ENCODE assay signal across 11 mouse cellular contexts in the genomic region with DNA sequence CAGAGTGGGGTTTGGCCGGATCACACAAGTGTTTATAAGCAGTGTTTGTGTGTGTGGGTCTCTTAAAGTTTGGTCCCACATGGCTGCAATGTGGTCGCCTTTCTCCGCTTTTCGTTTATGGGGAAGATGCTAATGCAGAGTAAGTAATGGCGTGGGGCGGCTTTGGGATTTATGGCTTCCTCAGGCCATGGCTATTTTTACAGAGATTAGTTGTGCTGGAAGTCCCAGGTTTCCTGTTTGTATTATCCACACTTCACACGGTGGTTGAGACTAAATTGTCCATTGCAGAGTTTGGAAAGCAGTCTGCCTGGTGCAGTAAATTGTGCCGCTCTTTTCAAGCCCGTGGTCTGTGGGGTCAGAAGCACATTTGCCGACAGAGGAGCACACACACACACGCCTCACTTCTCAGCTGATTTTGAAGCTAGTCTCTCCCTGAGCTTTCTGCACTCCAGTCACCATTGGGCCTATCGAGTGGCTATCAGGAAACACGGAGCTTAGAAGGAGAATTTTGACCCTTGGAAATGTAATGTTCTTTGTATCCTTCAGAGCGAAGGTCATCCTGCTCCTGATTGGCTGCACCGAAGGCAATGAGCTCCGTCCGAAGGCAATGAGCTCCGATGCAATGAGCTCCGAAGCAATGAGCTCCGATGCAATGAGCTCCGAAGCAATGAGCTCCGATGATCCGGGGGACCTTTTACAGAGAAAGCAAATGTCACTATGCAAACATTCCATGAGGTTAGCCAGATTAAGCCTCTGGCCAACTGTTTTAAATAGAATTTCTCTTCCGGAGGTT.
DNase-seq lines count a peak whose midpoint lies in the region; ATAC-seq and TF ChIP-seq lines count a peak whose summit lies in the region.
"Had no signal": no experiment of that assay in that cellular context is flagged by ENCODE, and none has a peak within 500 bp of the region (broad histone marks: within the 10 kb centered on the region; RNA-seq: fewer than 3 reads in every experiment).

No protein-coding gene starts in this region.

- H3K9me3 ChIP-seq in heart, embryonic 10.5 days = no peaks in the 10 kb centered on the region
- no peaks in the 10 kb centered on the region for H3K9me3 ChIP-seq in embryonic facial prominence, embryonic 14.5 days (ENCODE audit: control insufficient read depth, low read length)
- no peaks in the 10 kb centered on the region for H3K9me3 ChIP-seq in kidney, embryonic 16.5 days (ENCODE audit: low read length)
- no peaks in the 10 kb centered on the region for H3K9me3 ChIP-seq in hindbrain, embryonic 10.5 days
- H3K9me3 ChIP-seq in forebrain, postnatal 0 days (ENCODE audit: low read length) = no peaks in the 10 kb centered on the region
- H3K9me3 ChIP-seq: hindbrain, embryonic 12.5 days had no signal

- DNase-seq in heart, embryonic 10.5 days (ENCODE audit: low spot score) = peak; percentile 35
- no peak for DNase-seq in heart, postnatal 10 days
- DNase-seq in embryonic facial prominence, embryonic 14.5 days (ENCODE audit: low spot score) = peak; percentile 29
- peak; percentile 30 for DNase-seq in mesoderm, embryonic 11.5 days (ENCODE audit: low read depth, low spot score)
- no peak for DNase-seq in hindbrain, embryonic 10.5 days (ENCODE audit: low spot score)
- no peak for DNase-seq in forebrain, postnatal 0 days
- DNase-seq: heart, adult 2 months had no signal

- H3K4me3 ChIP-seq in heart, embryonic 10.5 days = no peak overlapping the region
- no peak overlapping the region for H3K4me3 ChIP-seq in embryonic facial prominence, embryonic 14.5 days (ENCODE audit: low read depth, low read length)
- no peak overlapping the region for H3K4me3 ChIP-seq in kidney, embryonic 16.5 days (ENCODE audit: low read length)
- H3K4me3 ChIP-seq in hindbrain, embryonic 10.5 days = no peak overlapping the region
- no peak overlapping the region for H3K4me3 ChIP-seq in forebrain, postnatal 0 days (ENCODE audit: low read depth, low read length)
- H3K4me3 ChIP-seq: heart, adult 2 months; hindbrain, embryonic 12.5 days had no signal

- no peaks in the 10 kb centered on the region for H3K27me3 ChIP-seq in heart, embryonic 10.5 days (ENCODE audit: insufficient read depth, poor library complexity, severe bottlenecking)
- no peaks in the 10 kb centered on the region for H3K27me3 ChIP-seq in embryonic facial prominence, embryonic 14.5 days (replicated peaks; ENCODE audit: control insufficient read depth, insufficient read depth, low read length)
- no peaks in the 10 kb centered on the region for H3K27me3 ChIP-seq in kidney, embryonic 16.5 days (ENCODE audit: insufficient read depth, low read length)
- H3K27me3 ChIP-seq in hindbrain, embryonic 10.5 days (ENCODE audit: insufficient read depth, poor library complexity, severe bottlenecking) = no peaks in the 10 kb centered on the region
- H3K27me3 ChIP-seq in forebrain, postnatal 0 days (ENCODE audit: insufficient read depth, low read length) = no peaks in the 10 kb centered on the region
- H3K27me3 ChIP-seq: hindbrain, embryonic 12.5 days had no signal

- no peaks in the 10 kb centered on the region for H3K36me3 ChIP-seq in heart, embryonic 10.5 days
- H3K36me3 ChIP-seq in embryonic facial prominence, embryonic 14.5 days (ENCODE audit: control insufficient read depth, insufficient read depth, low read length) = no peaks in the 10 kb centered on the region
- no peaks in the 10 kb centered on the region for H3K36me3 ChIP-seq in kidney, embryonic 16.5 days (ENCODE audit: insufficient read depth, low read length)
- H3K36me3 ChIP-seq in hindbrain, embryonic 10.5 days = no peaks in the 10 kb centered on the region
- no peaks in the 10 kb centered on the region for H3K36me3 ChIP-seq in forebrain, postnatal 0 days (ENCODE audit: insufficient read depth)
- H3K36me3 ChIP-seq: hindbrain, embryonic 12.5 days had no signal

- no peak for TF ChIP-seq CTCF in forebrain, postnatal 0 days (IDR thresholded peaks at IDR 0.05; ENCODE audit: low read depth)

- 79% methylated on average over 24 of the region's 24 CpGs for WGBS in heart, embryonic 10.5 days
- WGBS in embryonic facial prominence, embryonic 14.5 days = 57% methylated on average over 24 of the region's 24 CpGs
- WGBS in kidney, embryonic 16.5 days = 38% methylated on average over 24 of the region's 24 CpGs
- 88% methylated on average over 24 of the region's 24 CpGs for WGBS in hindbrain, embryonic 10.5 days
- WGBS in forebrain, postnatal 0 days = 86% methylated on average over 24 of the region's 24 CpGs

- peak overlapping the region; percentile 36 for H3K4me2 ChIP-seq in embryonic facial prominence, embryonic 14.5 days (ENCODE audit: low read depth, low read length)
- peak overlapping the region; percentile 35 for H3K4me2 ChIP-seq in kidney, embryonic 16.5 days (replicated peaks; ENCODE audit: low read depth, low read length)
- no peak overlapping the region for H3K4me2 ChIP-seq in forebrain, postnatal 0 days (ENCODE audit: low read depth)
- H3K4me2 ChIP-seq: hindbrain, embryonic 12.5 days had no signal

- intact Hi-C loops in heart, postnatal 10 days (cut with DNase I) = no loop called here

- no peak overlapping the region for H3K27ac ChIP-seq in heart, embryonic 10.5 days
- H3K27ac ChIP-seq in embryonic facial prominence, embryonic 14.5 days (replicated peaks; ENCODE audit: low read depth, low read length) = no peak overlapping the region
- H3K27ac ChIP-seq in kidney, embryonic 16.5 days (ENCODE audit: low read length) = peak overlapping the region; percentile 61
- no peak overlapping the region for H3K27ac ChIP-seq in hindbrain, embryonic 10.5 days
- H3K27ac ChIP-seq in forebrain, postnatal 0 days (ENCODE audit: low read depth, low read length) = no peak overlapping the region
- H3K27ac ChIP-seq: heart, adult 2 months; hindbrain, embryonic 12.5 days; liver, embryonic 14.5 days had no signal

- H3K9ac ChIP-seq in embryonic facial prominence, embryonic 14.5 days (ENCODE audit: low read depth, low read length) = no peak overlapping the region
- H3K9ac ChIP-seq in kidney, embryonic 16.5 days (replicated peaks; ENCODE audit: low read length) = peak overlapping the region; percentile 29; the same call in 1 of the 2 replicates
- no peak overlapping the region for H3K9ac ChIP-seq in forebrain, postnatal 0 days
- H3K9ac ChIP-seq: hindbrain, embryonic 12.5 days; liver, embryonic 14.5 days had no signal

- ATAC-seq in embryonic facial prominence, embryonic 14.5 days (ENCODE audit: low read depth) = no peak
- ATAC-seq in kidney, embryonic 16.5 days (ENCODE audit: low FRiP score, low TSS enrichment) = peak; percentile 49; the same call in 1 of the 2 replicates
- ATAC-seq in inflammation-experienced regulatory T-cells, adult 6 months = no peak
- no peak for ATAC-seq in forebrain, postnatal 0 days

- H3K4me1 ChIP-seq in heart, embryonic 10.5 days = no peaks in the 10 kb centered on the region
- H3K4me1 ChIP-seq in embryonic facial prominence, embryonic 14.5 days (ENCODE audit: control insufficient read depth, insufficient read depth, low read length) = peaks cover 23% of the 10 kb centered on the region; the same call in 1 of the 2 replicates
- H3K4me1 ChIP-seq in kidney, embryonic 16.5 days (ENCODE audit: insufficient read depth, low read length) = peaks cover 6% of the 10 kb centered on the region; the same call in 1 of the 2 replicates
- no peaks in the 10 kb centered on the region for H3K4me1 ChIP-seq in hindbrain, embryonic 10.5 days (replicated peaks)
- no peaks in the 10 kb centered on the region for H3K4me1 ChIP-seq in forebrain, postnatal 0 days (ENCODE audit: insufficient read depth)
- H3K4me1 ChIP-seq: hindbrain, embryonic 12.5 days had no signal

Comparison
In these comparisons a context has a peak if more than half of its experiments do, and no peak if none do; other contexts are left out.
1. DNase-seq: peak in heart, embryonic 10.5 days (single experiment), embryonic facial prominence, embryonic 14.5 days (single experiment) and mesoderm, embryonic 11.5 days (single experiment); none in heart, postnatal 10 days (0 of 2), hindbrain, embryonic 10.5 days (single experiment) and forebrain, postnatal 0 days (single experiment).